Mouse (Mus musculus) adrenal gland, postnatal 10 days (tissue): ENCODE results near the gene Dusp6. TPM values are rescaled to one million over a fixed set of nuclear protein-coding genes. Genes with fewer than 3 reads are reported as not detected.

ENCODE experiments used
- DNase-seq: peaks from one replicate; pipeline ENCODE4 v3.0.0; 2021; ENCODE audit warnings: mixed read lengths
- total RNA-seq, 2 experiments: library from RNA; stranded (reverse); gene quantifications; 2 replicates each; pipeline ENCODE4 v1.2.3; 2021

Dusp6 gene
- total RNA-seq, 2 experiments from 2014 or later = 90.0 to 93.5 TPM

GRCm38 (mm10) chr10:99271016-99271415 is 8.0 kb downstream of the Dusp6 start:
- peak; percentile 76 for DNase-seq

- no peak for DNase-seq
Measured at GRCm38 (mm10) chr10:99273006-99273405, 10.0 kb downstream of the Dusp6 start.

- peak; percentile 50 for DNase-seq
Measured at GRCm38 (mm10) chr10:99274640-99275039, 11.6 kb downstream of the Dusp6 start.

- no peak for DNase-seq
Measured at GRCm38 (mm10) chr10:99279067-99279880, 16.2 kb downstream of the Dusp6 start.

GRCm38 (mm10) chr10:99283981-99284385 is 21.0 kb downstream of the Dusp6 start:
- no peak for DNase-seq

- DNase-seq = no peak
Measured at GRCm38 (mm10) chr10:99284918-99285317, 21.9 kb downstream of the Dusp6 start.

GRCm38 (mm10) chr10:99285759-99286158 is 22.7 kb downstream of the Dusp6 start:
- DNase-seq = no peak

- no peak for DNase-seq
Measured at GRCm38 (mm10) chr10:99286213-99286612, 23.2 kb downstream of the Dusp6 start.

- peak; percentile 24 for DNase-seq
Measured at GRCm38 (mm10) chr10:99286787-99287186, 23.8 kb downstream of the Dusp6 start.

- DNase-seq = no peak
Measured at GRCm38 (mm10) chr10:99287206-99287605, 24.2 kb downstream of the Dusp6 start.

GRCm38 (mm10) chr10:99289176-99289575 is 26.1 kb downstream of the Dusp6 start:
- no peak for DNase-seq

- no peak for DNase-seq
Measured at GRCm38 (mm10) chr10:99293111-99293640, 30.1 kb downstream of the Dusp6 start.

GRCm38 (mm10) chr10:99297721-99298120 is 34.7 kb downstream of the Dusp6 start:
- no peak for DNase-seq

GRCm38 (mm10) chr10:99298328-99299295 is 35.6 kb downstream of the Dusp6 start:
- DNase-seq = no peak

GRCm38 (mm10) chr10:99299303-99299702 is 36.3 kb downstream of the Dusp6 start:
- no peak for DNase-seq

- DNase-seq = no peak
Measured at GRCm38 (mm10) chr10:99302051-99302450, 39.0 kb downstream of the Dusp6 start.

- no peak for DNase-seq
Measured at GRCm38 (mm10) chr10:99308837-99309236, 45.8 kb downstream of the Dusp6 start.

GRCm38 (mm10) chr10:99309617-99310016 is 46.6 kb downstream of the Dusp6 start:
- no peak for DNase-seq

- DNase-seq = no peak
Measured at GRCm38 (mm10) chr10:99310204-99310603, 47.2 kb downstream of the Dusp6 start.

- no peak for DNase-seq
Measured at GRCm38 (mm10) chr10:99311956-99312355, 48.9 kb downstream of the Dusp6 start.

- no peak for DNase-seq
Measured at GRCm38 (mm10) chr10:99314366-99314765, 51.3 kb downstream of the Dusp6 start.

GRCm38 (mm10) chr10:99317057-99317456 is 54.0 kb downstream of the Dusp6 start:
- no peak for DNase-seq
